Mouse (Mus musculus) lung, adult 2 months (tissue): Measurements from ENCODE around the gene Usp33.

Experiments
- CTCF ChIP-seq: fragments of 200-500 bp; IDR thresholded peaks from 2 replicates; pipeline ENCODE4 v1.5.1; 2011; ENCODE audit warnings: mild to moderate bottlenecking, low read length, control low read depth; ENCODE audit not compliant: insufficient read depth
- POLR2A ChIP-seq: fragments of 200-500 bp; IDR thresholded peaks from 2 replicates; pipeline ENCODE4 v1.6.1; 2011; ENCODE audit warnings: low read depth, mild to moderate bottlenecking, control low read depth, low read length, borderline replicate concordance; ENCODE audit errors: extremely low read depth

DNA sequence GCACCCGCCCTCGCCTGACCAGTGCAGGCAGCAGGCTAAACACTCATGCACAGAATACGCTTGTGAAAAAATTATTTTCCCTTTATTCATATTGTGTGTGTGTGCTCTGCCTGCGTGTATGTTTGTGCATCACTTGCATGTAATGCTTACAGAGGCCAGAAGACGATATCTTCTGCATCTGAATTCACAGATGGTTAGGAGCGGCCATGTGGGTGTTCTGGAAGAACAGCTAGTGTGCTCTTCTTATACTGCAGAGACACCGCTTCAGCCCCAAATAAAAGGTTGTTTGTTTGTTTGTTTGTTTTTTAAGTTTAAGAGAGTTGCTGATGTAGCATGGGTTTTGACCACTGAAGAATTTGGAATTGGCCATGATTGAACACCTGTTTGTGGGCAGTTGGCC is 59.1 kb downstream of the Usp33 start:
- no peak for TF ChIP-seq CTCF
- TF ChIP-seq POLR2A, result no peak
